Mouse (Mus musculus): ENCODE results near the gene Arr3. TPM values are rescaled to one million over a fixed set of nuclear protein-coding genes. Genes with fewer than 3 reads are reported as not detected.

The Arr3 gene
- total RNA-seq (2015) (not detected in 2 replicates), total RNA-seq (2017) (not detected in 2 replicates)

GRCm38 (mm10) chrX:100605314-100605713 is at the start of gene Arr3:
Gene Arr3, plus strand, starts transcription at chrX:100605497.
- no peak for ATAC-seq (replicated peaks; ENCODE audit: poor library complexity)

GRCm38 (mm10) chrX:100556026-100556425 is 49.3 kb upstream of the Arr3 start:
- ATAC-seq (replicated peaks; ENCODE audit: poor library complexity) = peak; percentile 64

- ATAC-seq (replicated peaks; ENCODE audit: poor library complexity) = no peak
These were observed 39.6 kb upstream of the Arr3 start for GRCm38 (mm10) chrX:100565696-100566095.

- no peak for ATAC-seq (replicated peaks; ENCODE audit: poor library complexity)
These were observed 33.3 kb upstream of the Arr3 start, which contains the start of gene Awat1 for GRCm38 (mm10) chrX:100571951-100572350. Gene Awat1, plus strand, starts transcription at chrX:100572251.

GRCm38 (mm10) chrX:100594791-100595190 is 10.5 kb upstream of the Arr3 start, which contains the start of gene P2ry4:
Gene P2ry4, minus strand, starts transcription at chrX:100594869.
- ATAC-seq (replicated peaks; ENCODE audit: poor library complexity) = no peak

- no peak for ATAC-seq (replicated peaks; ENCODE audit: poor library complexity)
These were observed 7.9 kb upstream of the Arr3 start for GRCm38 (mm10) chrX:100597439-100597838.

- ATAC-seq (replicated peaks; ENCODE audit: poor library complexity) = no peak
These were observed 5.5 kb upstream of the Arr3 start for GRCm38 (mm10) chrX:100599755-100600154.

- ATAC-seq (replicated peaks; ENCODE audit: poor library complexity) = no peak
These were observed 13.2 kb downstream of the Arr3 start for GRCm38 (mm10) chrX:100618488-100618887.

GRCm38 (mm10) chrX:100621366-100621765 is 16.1 kb downstream of the Arr3 start:
- ATAC-seq (replicated peaks; ENCODE audit: poor library complexity) = no peak

GRCm38 (mm10) chrX:100624242-100624641 is 18.9 kb downstream of the Arr3 start:
- peak; percentile 5; the same call in 1 of the 2 replicates for ATAC-seq (replicated peaks; ENCODE audit: poor library complexity)

GRCm38 (mm10) chrX:100625146-100625545 is 19.8 kb downstream of the Arr3 start:
- no peak for ATAC-seq (replicated peaks; ENCODE audit: poor library complexity)

GRCm38 (mm10) chrX:100625546-100625801 is 20.2 kb downstream of the Arr3 start, which contains the start of gene Kif4:
Gene Kif4, plus strand, starts transcription at chrX:100625737.
- ATAC-seq (replicated peaks; ENCODE audit: poor library complexity) = no peak

GRCm38 (mm10) chrX:100625802-100626793 is 20.8 kb downstream of the Arr3 start, which contains the start of gene Pdzd11:
Gene Pdzd11, minus strand, starts transcription at chrX:100626568.
- peak; percentile 99 for ATAC-seq (replicated peaks; ENCODE audit: poor library complexity)

GRCm38 (mm10) chrX:100629076-100629475 is 23.8 kb downstream of the Arr3 start:
- no peak for ATAC-seq (replicated peaks; ENCODE audit: poor library complexity)

- ATAC-seq (replicated peaks; ENCODE audit: poor library complexity) = peak; percentile 70
These were observed 33.2 kb downstream of the Arr3 start for GRCm38 (mm10) chrX:100638477-100638876.

GRCm38 (mm10) chrX:100652848-100653247 is 47.6 kb downstream of the Arr3 start:
- peak; percentile 65 for ATAC-seq (replicated peaks; ENCODE audit: poor library complexity)

GRCm38 (mm10) chrX:100664825-100665224 is 59.5 kb downstream of the Arr3 start:
- no peak for ATAC-seq (replicated peaks; ENCODE audit: poor library complexity)

Other genes starting within 250 kb of the Arr3 start
- not detected in 2 replicates for gene Otud6a, start 176.5 kb upstream of the Arr3 start, total RNA-seq (2015)
- gene Otud6a, start 176.5 kb upstream of the Arr3 start, total RNA-seq (2017) = not detected in 2 replicates
- gene Awat2, start 162.8 kb upstream of the Arr3 start, total RNA-seq (2015) = 1.2 and 1.9 TPM in 2 replicates
- gene Awat2, start 162.8 kb upstream of the Arr3 start, total RNA-seq (2017) = 0.71 and 0.84 TPM in 2 replicates
- gene Igbp1, start 111.2 kb upstream of the Arr3 start, total RNA-seq (2015) = 85.4 and 95.5 TPM in 2 replicates
- 113 and 116 TPM in 2 replicates for gene Igbp1, start 111.2 kb upstream of the Arr3 start, total RNA-seq (2017)
- not detected in 2 replicates for gene Dgat2l6, start 80.7 kb upstream of the Arr3 start, total RNA-seq (2015)
- gene Dgat2l6, start 80.7 kb upstream of the Arr3 start, total RNA-seq (2017) = not detected in 2 replicates
- gene Awat1, start 33.2 kb upstream of the Arr3 start, total RNA-seq (2015) = not detected in 2 replicates
- not detected in 2 replicates for gene Awat1, start 33.2 kb upstream of the Arr3 start, total RNA-seq (2017)
- gene P2ry4, start 10.6 kb upstream of the Arr3 start, total RNA-seq (2015) = not detected in 2 replicates
- gene P2ry4, start 10.6 kb upstream of the Arr3 start, total RNA-seq (2017) = not detected in 2 replicates
- 29.9 and 34.5 TPM in 2 replicates for gene Kif4, start 20.2 kb downstream of the Arr3 start, total RNA-seq (2015)
- 39.4 and 39.9 TPM in 2 replicates for gene Kif4, start 20.2 kb downstream of the Arr3 start, total RNA-seq (2017)
- gene Pdzd11, start 21.1 kb downstream of the Arr3 start, total RNA-seq (2015) = 59.2 and 69.1 TPM in 2 replicates
- 27.6 and 34.6 TPM in 2 replicates for gene Pdzd11, start 21.1 kb downstream of the Arr3 start, total RNA-seq (2017)
- 0.05 TPM in 1 of 2 replicates, not detected in the other for gene Gdpd2, start 124.4 kb downstream of the Arr3 start, total RNA-seq (2015)
- 0.04 TPM in 1 of 2 replicates, not detected in the other for gene Gdpd2, start 124.4 kb downstream of the Arr3 start, total RNA-seq (2017)
- gene Dlg3, start 162.2 kb downstream of the Arr3 start, total RNA-seq (2015) = 3.7 and 4.6 TPM in 2 replicates
- 3.0 and 5.0 TPM in 2 replicates for gene Dlg3, start 162.2 kb downstream of the Arr3 start, total RNA-seq (2017)

Data from megakaryocyte progenitor cell, adult 5-6 weeks (primary cell).